Mouse (Mus musculus) subcutaneous adipose tissue, adult 2 months (tissue): ENCODE results near the gene Olfr183. TPM values are rescaled to one million over a fixed set of nuclear protein-coding genes. Genes with fewer than 3 reads are reported as not detected.

Experiments used
- polyA plus RNA-seq: library from polyadenylated mRNA; depleted of rRNA; stranded (reverse); fragments of >200 nt; gene quantifications from 2 replicates; pipeline ENCODE4 v1.2.3, GENCODE M21; 2012; ENCODE audit warnings: low replicate concordance; rRNA removed

Gene Olfr183
- not detected in 2 replicates for polyA plus RNA-seq

DNA sequence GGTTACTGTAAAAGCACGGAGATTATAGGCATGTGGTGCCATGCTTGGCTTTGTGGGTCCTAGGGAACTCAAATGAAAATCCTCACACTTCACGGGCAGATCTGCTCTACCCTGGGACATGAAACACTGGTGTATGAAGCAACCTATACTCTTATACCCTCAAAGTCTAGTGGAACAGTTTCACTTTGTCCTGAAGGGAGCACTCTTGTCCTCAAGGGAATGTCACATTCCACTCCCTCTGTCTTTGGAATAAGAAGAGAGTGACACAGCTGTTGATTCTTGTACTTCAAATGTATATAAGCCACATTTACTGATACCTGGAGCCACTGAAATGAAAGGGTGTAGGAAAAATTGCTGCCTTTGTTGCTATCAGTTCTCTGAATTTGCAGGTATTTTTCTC lies at the start of gene Olfr183:
Gene Olfr183, plus strand, starts transcription at position 301 of the 400 bp plus-strand sequence.

DNA sequence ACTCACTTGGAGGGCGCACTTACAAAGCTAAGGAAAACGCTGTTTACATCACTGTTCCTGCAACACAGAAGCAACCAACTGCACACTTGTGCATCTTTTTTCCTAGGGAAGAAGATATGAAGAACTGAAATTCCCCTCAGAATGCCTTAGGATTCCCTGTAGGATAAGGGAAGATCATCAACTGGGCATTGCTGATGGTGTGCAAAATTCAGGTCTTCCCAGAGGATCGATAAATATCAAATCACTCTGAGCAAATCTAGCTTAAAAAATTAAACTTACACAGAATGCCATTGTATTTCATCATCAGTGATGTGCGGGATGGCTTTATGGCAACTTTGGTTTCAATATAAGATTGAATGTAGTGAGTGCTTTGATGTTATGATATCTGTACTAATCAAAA lies 35.0 kb downstream of the Olfr183 start, which contains the start of gene Olfr186:
Gene Olfr186, minus strand, starts transcription at position 101 of the 400 bp plus-strand sequence.

DNA sequence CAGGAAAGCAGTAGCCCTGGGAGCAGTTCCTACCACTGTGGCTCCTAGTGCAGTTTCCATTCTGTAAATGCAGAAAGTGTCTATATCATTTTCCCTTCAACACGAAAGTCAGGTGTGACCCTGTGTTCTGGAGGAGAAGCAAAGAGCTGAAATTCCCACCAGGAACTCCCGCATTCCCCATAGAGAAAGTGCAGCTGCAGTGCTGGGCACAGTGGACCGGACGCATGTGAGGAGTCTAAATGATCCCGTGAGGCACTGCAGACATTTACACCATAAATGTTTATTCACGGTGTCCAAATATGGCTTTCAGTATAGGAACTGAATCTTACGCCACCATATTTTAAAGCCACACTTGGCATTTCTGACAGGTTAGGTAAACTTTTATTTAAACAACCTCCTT lies 44.6 kb downstream of the Olfr183 start, which contains the start of gene Olfr187:
Gene Olfr187, minus strand, starts transcription at position 58 of the 400 bp plus-strand sequence.

Other genes with a start within 250 kb of the Olfr183 start
- not detected in 2 replicates for gene Olfr172, start 232.2 kb upstream of the Olfr183 start, polyA plus RNA-seq
- not detected in 2 replicates for gene Olfr173, start 195.1 kb upstream of the Olfr183 start, polyA plus RNA-seq
- not detected in 2 replicates for gene Olfr175-ps1, start 168.6 kb upstream of the Olfr183 start, polyA plus RNA-seq
- gene Olfr177, start 120.6 kb upstream of the Olfr183 start, polyA plus RNA-seq: not detected in 2 replicates
- gene Olfr178, start 103.3 kb upstream of the Olfr183 start, polyA plus RNA-seq: not detected in 2 replicates
- not detected in 2 replicates for gene Olfr181, start 66.6 kb upstream of the Olfr183 start, polyA plus RNA-seq
- gene Olfr180, start 66.0 kb upstream of the Olfr183 start, polyA plus RNA-seq: not detected in 2 replicates
- gene Olfr186, start 34.9 kb downstream of the Olfr183 start, polyA plus RNA-seq: not detected in 2 replicates
- gene Olfr187, start 44.4 kb downstream of the Olfr183 start, polyA plus RNA-seq: not detected in 2 replicates
- gene Olfr190, start 82.6 kb downstream of the Olfr183 start, polyA plus RNA-seq: not detected in 2 replicates
- not detected in 2 replicates for gene Olfr191, start 94.5 kb downstream of the Olfr183 start, polyA plus RNA-seq
- not detected in 2 replicates for gene Olfr193, start 116.5 kb downstream of the Olfr183 start, polyA plus RNA-seq
- gene Olfr194, start 125.7 kb downstream of the Olfr183 start, polyA plus RNA-seq: not detected in 2 replicates
- gene Olfr195, start 151.7 kb downstream of the Olfr183 start, polyA plus RNA-seq: not detected in 2 replicates
- not detected in 2 replicates for gene Olfr196, start 175.1 kb downstream of the Olfr183 start, polyA plus RNA-seq
- gene Olfr198, start 208.2 kb downstream of the Olfr183 start, polyA plus RNA-seq: not detected in 2 replicates
- gene Olfr199, start 224.4 kb downstream of the Olfr183 start, polyA plus RNA-seq: not detected in 2 replicates